18 mouse cellular contexts compared by ENCODE assay signal in genomic region chr1:153667781-153668180, GRCm38 (mm10). TPM values are rescaled to one million over a fixed set of nuclear protein-coding genes. Genes with fewer than 3 reads are reported as not detected.
A peak's percentile ranks its signal among the peaks of the same experiment; 100 is the strongest.
DNase-seq lines count a peak whose midpoint lies in the region; ATAC-seq and TF ChIP-seq lines count a peak whose summit lies in the region.
"Had no signal": no experiment of that assay in that cellular context is flagged by ENCODE, and none has a peak within 500 bp of the region (broad histone marks: within the 10 kb centered on the region; RNA-seq: fewer than 3 reads in every experiment).

No protein-coding gene starts in this region.

- DNase-seq in cerebellum, adult 2 months: peak in 1 of 2 experiments; percentile 64
- DNase-seq in cerebellum, postnatal 10 days: no peak
- no peak for DNase-seq in neural tube, embryonic 10.5 days (ENCODE audit: extremely low spot score, low spot score)
- DNase-seq in right cerebral cortex, adult 2 months (ENCODE audit: low spot score in 2 of 2): no peak
- no peak for DNase-seq in left cerebral cortex, postnatal 4 days
- DNase-seq in thymus, adult 2 months: no peak
- DNase-seq: adrenal gland, postnatal 14 days; gastrocnemius, postnatal 25 days; kidney, postnatal 14 days; lung, embryonic 14.5 days had no signal

- peak overlapping the region; percentile 52 for H3K4me2 ChIP-seq in neural tube, embryonic 12.5 days (replicated peaks)
- H3K4me2 ChIP-seq in midbrain, embryonic 16.5 days (ENCODE audit: low read length): peak overlapping the region; percentile 51
- H3K4me2 ChIP-seq: embryonic facial prominence, embryonic 15.5 days; heart, embryonic 11.5 days; lung, embryonic 14.5 days; stomach, embryonic 15.5 days had no signal

- WGBS in cerebellum, adult 2 months: 8% methylated on average over 5 of the region's 5 CpGs
- 75% methylated on average over 5 of the region's 5 CpGs for WGBS in neural tube, embryonic 12.5 days
- 77% methylated on average over 5 of the region's 5 CpGs for WGBS in midbrain, embryonic 16.5 days
- WGBS in thymus, adult 2 months: 50% methylated on average over 5 of the region's 5 CpGs

- no peak for TF ChIP-seq POLR2A in cerebellum, adult 2 months (IDR thresholded peaks at IDR 0.05; ENCODE audit: borderline replicate concordance, insufficient read depth, low read length)
- no peak for TF ChIP-seq POLR2A in thymus, adult 2 months (IDR thresholded peaks at IDR 0.05; ENCODE audit: control insufficient read depth, extremely low read depth, insufficient read depth, low read length, poor library complexity)

- intact Hi-C loops in left cerebral cortex, postnatal 4 days (cut with DNase I): no loop called here

- H3K36me3 ChIP-seq in neural tube, embryonic 12.5 days: no peaks in the 10 kb centered on the region
- no peaks in the 10 kb centered on the region; the same call in 1 of the 2 replicates for H3K36me3 ChIP-seq in midbrain, embryonic 16.5 days (ENCODE audit: control insufficient read depth, insufficient read depth, low read length)
- H3K36me3 ChIP-seq in thymus, adult 2 months (ENCODE audit: control insufficient read depth, insufficient read depth, low read length): no peaks in the 10 kb centered on the region
- H3K36me3 ChIP-seq: embryonic facial prominence, embryonic 15.5 days; stomach, embryonic 15.5 days had no signal

- no peak for TF ChIP-seq CTCF in cerebellum, adult 2 months (IDR thresholded peaks at IDR 0.05; ENCODE audit: borderline replicate concordance, insufficient read depth, low read depth, low read length)
- no peak for TF ChIP-seq CTCF in thymus, adult 2 months (IDR thresholded peaks at IDR 0.05; ENCODE audit: borderline replicate concordance, control insufficient read depth, extremely low read depth, insufficient read depth, low read length, poor library complexity)

- H3K4me1 ChIP-seq in cerebellum, adult 2 months (ENCODE audit: control insufficient read depth, insufficient read depth, low read length): peaks cover 24% of the 10 kb centered on the region
- peaks cover 67% of the 10 kb centered on the region for H3K4me1 ChIP-seq in neural tube, embryonic 12.5 days
- peaks cover 53% of the 10 kb centered on the region for H3K4me1 ChIP-seq in midbrain, embryonic 16.5 days (ENCODE audit: control insufficient read depth, insufficient read depth, low read length)
- H3K4me1 ChIP-seq in thymus, adult 2 months (replicated peaks; ENCODE audit: control insufficient read depth, insufficient read depth, low read length): peaks cover 9% of the 10 kb centered on the region

- no peaks in the 10 kb centered on the region for H3K9me3 ChIP-seq in neural tube, embryonic 12.5 days
- no peaks in the 10 kb centered on the region for H3K9me3 ChIP-seq in midbrain, embryonic 16.5 days (replicated peaks; ENCODE audit: control insufficient read depth, low read length, poor library complexity, severe bottlenecking)
- H3K9me3 ChIP-seq: embryonic facial prominence, embryonic 15.5 days; stomach, embryonic 15.5 days had no signal

- H3K27ac ChIP-seq in cerebellum, adult 2 months (ENCODE audit: insufficient read depth, low read length): peak overlapping the region; percentile 96
- H3K27ac ChIP-seq in neural tube, embryonic 12.5 days: no peak overlapping the region
- no peak overlapping the region for H3K27ac ChIP-seq in midbrain, embryonic 16.5 days (ENCODE audit: low read length)
- H3K27ac ChIP-seq in thymus, adult 2 months (ENCODE audit: control insufficient read depth, insufficient read depth, low read length): no peak overlapping the region
- H3K27ac ChIP-seq: embryonic facial prominence, embryonic 15.5 days; stomach, embryonic 15.5 days had no signal

- H3K4me3 ChIP-seq in cerebellum, adult 2 months (replicated peaks; ENCODE audit: insufficient read depth, low read depth, low read length): peak overlapping the region; percentile 73
- H3K4me3 ChIP-seq in neural tube, embryonic 12.5 days: no peak overlapping the region
- H3K4me3 ChIP-seq in midbrain, embryonic 16.5 days (ENCODE audit: low read depth, low read length): no peak overlapping the region
- no peak overlapping the region for H3K4me3 ChIP-seq in thymus, adult 2 months (ENCODE audit: control insufficient read depth, insufficient read depth, low read length)
- H3K4me3 ChIP-seq: embryonic facial prominence, embryonic 15.5 days; stomach, embryonic 15.5 days had no signal

- H3K9ac ChIP-seq in neural tube, embryonic 12.5 days: no peak overlapping the region
- H3K9ac ChIP-seq in midbrain, embryonic 16.5 days (ENCODE audit: low read depth, low read length): peak overlapping the region; percentile 32; the same call in 1 of the 2 replicates
- H3K9ac ChIP-seq: embryonic facial prominence, embryonic 15.5 days; lung, embryonic 14.5 days; stomach, embryonic 15.5 days had no signal

- ATAC-seq in neural tube, embryonic 12.5 days (ENCODE audit: low FRiP score, low read depth): no peak
- no peak for ATAC-seq in midbrain, embryonic 16.5 days
- ATAC-seq: intestine, postnatal 0 days had no signal

- H3K27me3 ChIP-seq in cerebellum, adult 2 months (ENCODE audit: control insufficient read depth, insufficient read depth, low read length): no peaks in the 10 kb centered on the region
- H3K27me3 ChIP-seq in neural tube, embryonic 12.5 days (replicated peaks): no peaks in the 10 kb centered on the region
- H3K27me3 ChIP-seq in midbrain, embryonic 16.5 days (ENCODE audit: control insufficient read depth, insufficient read depth, low read depth, low read length): no peaks in the 10 kb centered on the region
- H3K27me3 ChIP-seq in thymus, adult 2 months (ENCODE audit: control insufficient read depth, insufficient read depth, low read length): no peaks in the 10 kb centered on the region

RNA-seq across cellular contexts. Expression of gene Rgs8, which starts 15.0 kb away (rescaled TPM):
- polyA plus RNA-seq in cerebellum, adult 2 months (2012; rRNA removed): 371 and 430 TPM in 2 replicates
- polyA plus RNA-seq in neural tube, embryonic 12.5 days (2016; fragmentation: Nextera tagmentation; extraction: Ambion mirVana): 16.9 and 17.0 TPM in 2 replicates
- polyA plus RNA-seq in midbrain, embryonic 16.5 days (2015; fragmentation: Nextera tagmentation; extraction: Ambion mirVana): 47.1 and 49.1 TPM in 2 replicates
- total RNA-seq in left cerebral cortex, postnatal 4 days (2021): 10 to 100 TPM; 22.2 to 27.3 TPM
- 0.11 and 0.20 TPM in 2 replicates for polyA plus RNA-seq in thymus, adult 2 months (2012; rRNA removed)
- total RNA-seq: heart, postnatal 25 days had no signal
- polyA plus RNA-seq: liver, adult 2 months had no signal

Comparison
In these comparisons a context has a peak if more than half of its experiments do, and no peak if none do; other contexts are left out.
1. RNA of gene Rgs8, which starts 15.0 kb away (polyA plus RNA-seq): 371 to 430 TPM in cerebellum, adult 2 months, 47.1 to 49.1 TPM in midbrain, embryonic 16.5 days and 16.9 to 17.0 TPM in neural tube, embryonic 12.5 days; 0.11 to 0.20 TPM in thymus, adult 2 months; every median in the first group is over 10 times any median in the second.